9 mouse cellular contexts compared by ENCODE assay signal in the genomic region with DNA sequence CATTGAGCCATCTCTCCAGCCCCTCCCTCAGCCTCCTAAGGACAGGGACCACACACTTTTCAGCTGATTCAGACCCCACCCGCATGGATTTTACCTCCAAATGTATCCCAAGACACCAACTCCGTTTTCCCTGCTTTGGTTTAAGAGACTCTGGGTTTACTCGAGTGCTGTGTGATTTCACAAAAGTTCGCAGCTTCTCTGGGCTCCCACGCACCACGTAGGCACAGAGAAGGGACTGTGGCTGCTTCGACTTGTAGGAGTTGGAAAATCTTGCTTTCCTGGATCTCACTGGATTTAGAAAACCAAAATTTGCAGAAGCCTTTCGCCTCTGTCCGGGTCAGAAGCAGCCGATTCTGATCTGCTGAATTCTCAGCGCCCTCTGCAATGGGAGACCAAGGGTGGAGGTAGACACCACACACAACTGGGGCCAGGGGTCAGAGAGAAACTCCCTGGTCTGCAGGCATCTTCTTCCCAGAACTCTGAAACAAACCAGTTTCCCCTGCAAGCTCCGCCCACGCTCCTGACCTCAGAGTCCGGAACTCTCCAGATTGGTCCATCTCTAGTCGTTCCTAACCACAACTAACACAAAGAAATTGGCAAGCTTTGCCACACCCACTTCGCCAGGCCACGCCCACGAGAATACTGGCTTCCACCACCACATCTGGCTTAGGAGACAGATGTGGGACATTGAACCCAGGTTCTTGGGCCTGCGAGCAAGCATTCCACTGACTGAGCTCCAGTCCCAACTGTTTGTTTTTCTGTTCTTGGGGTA. TPM values are rescaled to one million over a fixed set of nuclear protein-coding genes. Genes with fewer than 3 reads are reported as not detected.
DNase-seq lines count a peak whose midpoint lies in the region; ATAC-seq and TF ChIP-seq lines count a peak whose summit lies in the region.
"Had no signal": no experiment of that assay in that cellular context is flagged by ENCODE, and none has a peak within 500 bp of the region (broad histone marks: within the 10 kb centered on the region; RNA-seq: fewer than 3 reads in every experiment).

No protein-coding gene starts in this region.

- H3K27me3 ChIP-seq in erythroblast, embryonic 14.5 days (ENCODE audit: control insufficient read depth) = no peaks in the 10 kb centered on the region
- no peaks in the 10 kb centered on the region for H3K27me3 ChIP-seq in thymus, adult 2 months (ENCODE audit: control insufficient read depth, insufficient read depth, low read length)
- no peaks in the 10 kb centered on the region for H3K27me3 ChIP-seq in intestine, embryonic 16.5 days (replicated peaks; ENCODE audit: control insufficient read depth, insufficient read depth, low read length)
- H3K27me3 ChIP-seq in megakaryocyte, embryonic 14.5 days (replicated peaks) = peaks cover 5% of the 10 kb centered on the region
- no peaks in the 10 kb centered on the region for H3K27me3 ChIP-seq in midbrain, embryonic 13.5 days
- H3K27me3 ChIP-seq: heart, embryonic 15.5 days had no signal

- no peak for TF ChIP-seq CTCF in thymus, adult 2 months (IDR thresholded peaks at IDR 0.05; ENCODE audit: borderline replicate concordance, control insufficient read depth, extremely low read depth, insufficient read depth, low read length, poor library complexity)

- peak overlapping the region; percentile 27 for H3K4me3 ChIP-seq in erythroblast, embryonic 14.5 days (replicated peaks)
- no peak overlapping the region for H3K4me3 ChIP-seq in thymus, adult 2 months (ENCODE audit: control insufficient read depth, insufficient read depth, low read length)
- no peak overlapping the region for H3K4me3 ChIP-seq in intestine, embryonic 16.5 days (ENCODE audit: low read length)
- H3K4me3 ChIP-seq in megakaryocyte, embryonic 14.5 days (replicated peaks) = peak overlapping the region; percentile 79
- no peak overlapping the region for H3K4me3 ChIP-seq in midbrain, embryonic 13.5 days (replicated peaks)
- H3K4me3 ChIP-seq: heart, embryonic 15.5 days had no signal

- DNase-seq in thymus, adult 2 months = peak; percentile 44
- no peak for DNase-seq in thymus, adult 18-20 months
- no peak for DNase-seq in left cerebral cortex, adult 11 months (ENCODE audit: low spot score)

- no peak for TF ChIP-seq POLR2A in thymus, adult 2 months (IDR thresholded peaks at IDR 0.05; ENCODE audit: control insufficient read depth, extremely low read depth, insufficient read depth, low read length, poor library complexity)

- H3K36me3 ChIP-seq in erythroblast, embryonic 14.5 days (ENCODE audit: control insufficient read depth) = no peaks in the 10 kb centered on the region
- no peaks in the 10 kb centered on the region for H3K36me3 ChIP-seq in thymus, adult 2 months (ENCODE audit: control insufficient read depth, insufficient read depth, low read length)
- H3K36me3 ChIP-seq in intestine, embryonic 16.5 days (ENCODE audit: control insufficient read depth, insufficient read depth, low read length) = no peaks in the 10 kb centered on the region
- no peaks in the 10 kb centered on the region for H3K36me3 ChIP-seq in megakaryocyte, embryonic 14.5 days (replicated peaks; ENCODE audit: low read length)
- no peaks in the 10 kb centered on the region for H3K36me3 ChIP-seq in midbrain, embryonic 13.5 days
- H3K36me3 ChIP-seq: heart, embryonic 15.5 days had no signal

- H3K9ac ChIP-seq in intestine, embryonic 16.5 days (ENCODE audit: low read depth, low read length) = 0 out of 2 replicates have a peak overlapping the region, but pooled peaks have one; percentile 16
- H3K9ac ChIP-seq in midbrain, embryonic 13.5 days (replicated peaks) = no peak overlapping the region
- H3K9ac ChIP-seq: heart, embryonic 15.5 days had no signal

- peaks cover 6% of the 10 kb centered on the region for H3K9me3 ChIP-seq in erythroblast, embryonic 14.5 days (ENCODE audit: control insufficient read depth, low read length)
- no peaks in the 10 kb centered on the region for H3K9me3 ChIP-seq in intestine, embryonic 16.5 days (ENCODE audit: control insufficient read depth, low read length)
- peaks cover 6% of the 10 kb centered on the region for H3K9me3 ChIP-seq in megakaryocyte, embryonic 14.5 days
- H3K9me3 ChIP-seq in midbrain, embryonic 13.5 days = no peaks in the 10 kb centered on the region
- H3K9me3 ChIP-seq: heart, embryonic 15.5 days had no signal

- H3K27ac ChIP-seq in thymus, adult 2 months (ENCODE audit: control insufficient read depth, insufficient read depth, low read length) = no peak overlapping the region
- no peak overlapping the region for H3K27ac ChIP-seq in intestine, embryonic 16.5 days (ENCODE audit: low read length)
- H3K27ac ChIP-seq in midbrain, embryonic 13.5 days = no peak overlapping the region
- H3K27ac ChIP-seq: heart, embryonic 15.5 days had no signal

- 39% methylated on average over 19 of the region's 19 CpGs for WGBS in thymus, adult 2 months
- 35% methylated on average over 19 of the region's 19 CpGs for WGBS in intestine, embryonic 16.5 days
- WGBS in midbrain, embryonic 13.5 days = 33% methylated on average over 19 of the region's 19 CpGs

- peaks cover 37% of the 10 kb centered on the region for H3K4me1 ChIP-seq in erythroblast, embryonic 14.5 days (ENCODE audit: control insufficient read depth)
- peaks cover 13% of the 10 kb centered on the region for H3K4me1 ChIP-seq in thymus, adult 2 months (replicated peaks; ENCODE audit: control insufficient read depth, insufficient read depth, low read length)
- H3K4me1 ChIP-seq in intestine, embryonic 16.5 days (ENCODE audit: control insufficient read depth, insufficient read depth, low read length) = no peaks in the 10 kb centered on the region
- H3K4me1 ChIP-seq in megakaryocyte, embryonic 14.5 days = peaks cover 42% of the 10 kb centered on the region
- peaks cover 6% of the 10 kb centered on the region for H3K4me1 ChIP-seq in midbrain, embryonic 13.5 days (replicated peaks)

- H3K4me2 ChIP-seq in intestine, embryonic 16.5 days (ENCODE audit: low read depth, low read length) = no peak overlapping the region
- H3K4me2 ChIP-seq in midbrain, embryonic 13.5 days (replicated peaks) = no peak overlapping the region
- H3K4me2 ChIP-seq: heart, embryonic 15.5 days had no signal

- ATAC-seq in erythroblast, adult 5-6 weeks (replicated peaks; ENCODE audit: low FRiP score, poor library complexity, severe bottlenecking) = no peak
- ATAC-seq in intestine, embryonic 16.5 days = peak; percentile 17; the same call in 1 of the 2 replicates
- no peak for ATAC-seq in midbrain, embryonic 13.5 days

RNA-seq across cellular contexts. Expression of a gene that starts 22.0 kb away (rescaled TPM):
- polyA plus RNA-seq in erythroblast, embryonic 14.5 days (2012) = 0.36 and 0.46 TPM in 2 replicates
- not detected in 2 replicates for total RNA-seq in erythroblast, adult 5-6 weeks (2015; ENCODE audit: low replicate concordance)
- total RNA-seq in erythroblast, adult 5-6 weeks (2017; ENCODE audit: low replicate concordance) = not detected in 2 replicates
- 148 and 157 TPM in 2 replicates for polyA plus RNA-seq in thymus, adult 2 months (2012; rRNA removed)
- 120 and 129 TPM in 2 replicates for polyA plus RNA-seq in intestine, embryonic 16.5 days (2015; fragmentation: Nextera tagmentation; extraction: Ambion mirVana)
- polyA plus RNA-seq in megakaryocyte, embryonic 14.5 days (2012; ENCODE audit: insufficient read depth, low replicate concordance) = 1.3 and 3.6 TPM in 2 replicates
- 555 TPM in 2 replicates for polyA plus RNA-seq in midbrain, embryonic 13.5 days (2015; fragmentation: Nextera tagmentation; extraction: Ambion mirVana)

RNA-seq across cellular contexts. Expression of a gene that starts 31.6 kb away (rescaled TPM):
- 326 and 442 TPM in 2 replicates for polyA plus RNA-seq in erythroblast, embryonic 14.5 days (2012)
- 4,143 and 4,236 TPM in 2 replicates for total RNA-seq in erythroblast, adult 5-6 weeks (2015; ENCODE audit: low replicate concordance)
- 1,451 and 2,396 TPM in 2 replicates for total RNA-seq in erythroblast, adult 5-6 weeks (2017; ENCODE audit: low replicate concordance)
- 6,903 and 9,637 TPM in 2 replicates for polyA plus RNA-seq in thymus, adult 2 months (2012; rRNA removed)
- 14,111 and 16,287 TPM in 2 replicates for polyA plus RNA-seq in intestine, embryonic 16.5 days (2015; fragmentation: Nextera tagmentation; extraction: Ambion mirVana)
- polyA plus RNA-seq in megakaryocyte, embryonic 14.5 days (2012; ENCODE audit: insufficient read depth, low replicate concordance) = 9,487 and 13,262 TPM in 2 replicates
- polyA plus RNA-seq in midbrain, embryonic 13.5 days (2015; fragmentation: Nextera tagmentation; extraction: Ambion mirVana) = 15,567 and 17,404 TPM in 2 replicates

RNA-seq across cellular contexts. Expression of a gene that starts 42.9 kb away (rescaled TPM):
- 0.34 and 0.52 TPM in 2 replicates for polyA plus RNA-seq in erythroblast, embryonic 14.5 days (2012)
- total RNA-seq in erythroblast, adult 5-6 weeks (2015; ENCODE audit: low replicate concordance) = 0.84 and 8.3 TPM in 2 replicates
- total RNA-seq in erythroblast, adult 5-6 weeks (2017; ENCODE audit: low replicate concordance) = 0.56 and 1.4 TPM in 2 replicates
- 25.8 and 29.9 TPM in 2 replicates for polyA plus RNA-seq in thymus, adult 2 months (2012; rRNA removed)
- 7.7 and 10.3 TPM in 2 replicates for polyA plus RNA-seq in intestine, embryonic 16.5 days (2015; fragmentation: Nextera tagmentation; extraction: Ambion mirVana)
- 4.7 and 4.9 TPM in 2 replicates for polyA plus RNA-seq in megakaryocyte, embryonic 14.5 days (2012; ENCODE audit: insufficient read depth, low replicate concordance)
- polyA plus RNA-seq in midbrain, embryonic 13.5 days (2015; fragmentation: Nextera tagmentation; extraction: Ambion mirVana) = 40.1 and 40.4 TPM in 2 replicates

Comparison
In these comparisons a context has a peak if more than half of its experiments do, and no peak if none do; other contexts are left out.
1. H3K4me3 ChIP-seq: peak in erythroblast, embryonic 14.5 days (single experiment) and megakaryocyte, embryonic 14.5 days (single experiment); none in thymus, adult 2 months (single experiment), intestine, embryonic 16.5 days (single experiment) and midbrain, embryonic 13.5 days (single experiment).
2. RNA of a gene that starts 22.0 kb away (polyA plus RNA-seq): 555 TPM in midbrain, embryonic 13.5 days, 148 to 157 TPM in thymus, adult 2 months and 120 to 129 TPM in intestine, embryonic 16.5 days; 1.3 to 3.6 TPM in megakaryocyte, embryonic 14.5 days and 0.36 to 0.46 TPM in erythroblast, embryonic 14.5 days; every median in the first group is over 10 times any median in the second.
3. RNA of a gene that starts 31.6 kb away (polyA plus RNA-seq): 15,567 to 17,404 TPM in midbrain, embryonic 13.5 days, 14,111 to 16,287 TPM in intestine, embryonic 16.5 days, 9,487 to 13,262 TPM in megakaryocyte, embryonic 14.5 days and 6,903 to 9,637 TPM in thymus, adult 2 months; 326 to 442 TPM in erythroblast, embryonic 14.5 days; every median in the first group is over 10 times any median in the second.